Mouse (Mus musculus): Measurements from ENCODE around the gene Nenf.

Nenf gene

GRCm38 (mm10) chr1:191316818-191317217, 1.2 kb downstream of the Nenf start:
- no peak for DNase-seq

- DNase-seq, result no peak
Measured at GRCm38 (mm10) chr1:191313926-191314325, 4.1 kb downstream of the Nenf start.

- no peak for DNase-seq
Measured at GRCm38 (mm10) chr1:191313158-191313557, 4.8 kb downstream of the Nenf start.

GRCm38 (mm10) chr1:191312513-191312941, 5.5 kb downstream of the Nenf start:
- peak; percentile 82 for DNase-seq

GRCm38 (mm10) chr1:191311296-191311898, 6.6 kb downstream of the Nenf start:
- DNase-seq, result no peak

- DNase-seq, result no peak
Measured at GRCm38 (mm10) chr1:191307766-191308455, 10.1 kb downstream of the Nenf start.

- DNase-seq, result no peak
Measured at GRCm38 (mm10) chr1:191306316-191306715, 11.7 kb downstream of the Nenf start.

GRCm38 (mm10) chr1:191305610-191306009, 12.4 kb downstream of the Nenf start:
- no peak for DNase-seq

- no peak for DNase-seq
Measured at GRCm38 (mm10) chr1:191304216-191304615, 13.8 kb downstream of the Nenf start.

- DNase-seq, result no peak
Measured at GRCm38 (mm10) chr1:191303736-191304135, 14.3 kb downstream of the Nenf start.

GRCm38 (mm10) chr1:191301903-191302302, 16.1 kb downstream of the Nenf start:
- no peak for DNase-seq

GRCm38 (mm10) chr1:191299215-191299942, 18.6 kb downstream of the Nenf start:
- DNase-seq, result no peak

- no peak for DNase-seq
Measured at GRCm38 (mm10) chr1:191298304-191298703, 19.7 kb downstream of the Nenf start.

- peak; percentile 35 for DNase-seq
Measured at GRCm38 (mm10) chr1:191296445-191296844, 21.5 kb downstream of the Nenf start.

- DNase-seq, result no peak
Measured at GRCm38 (mm10) chr1:191295784-191296183, 22.2 kb downstream of the Nenf start.

- no peak for DNase-seq
Measured at GRCm38 (mm10) chr1:191293996-191294795, 23.8 kb downstream of the Nenf start.

- no peak for DNase-seq
Measured at GRCm38 (mm10) chr1:191293051-191293450, 24.9 kb downstream of the Nenf start.

- DNase-seq, result peak; percentile 61
Measured at GRCm38 (mm10) chr1:191292348-191292747, 25.6 kb downstream of the Nenf start.

GRCm38 (mm10) chr1:191288762-191289161, 29.2 kb downstream of the Nenf start:
- DNase-seq, result no peak

- no peak for DNase-seq
Measured at GRCm38 (mm10) chr1:191284502-191284901, 33.5 kb downstream of the Nenf start.

GRCm38 (mm10) chr1:191283110-191284040, 34.6 kb downstream of the Nenf start:
- no peak for DNase-seq

- DNase-seq, result no peak
Measured at GRCm38 (mm10) chr1:191282319-191282718, 35.7 kb downstream of the Nenf start.

All from cerebellum, adult 11-12 months (tissue).